ENCODE assay signal across 13 mouse cellular contexts in the genomic region with DNA sequence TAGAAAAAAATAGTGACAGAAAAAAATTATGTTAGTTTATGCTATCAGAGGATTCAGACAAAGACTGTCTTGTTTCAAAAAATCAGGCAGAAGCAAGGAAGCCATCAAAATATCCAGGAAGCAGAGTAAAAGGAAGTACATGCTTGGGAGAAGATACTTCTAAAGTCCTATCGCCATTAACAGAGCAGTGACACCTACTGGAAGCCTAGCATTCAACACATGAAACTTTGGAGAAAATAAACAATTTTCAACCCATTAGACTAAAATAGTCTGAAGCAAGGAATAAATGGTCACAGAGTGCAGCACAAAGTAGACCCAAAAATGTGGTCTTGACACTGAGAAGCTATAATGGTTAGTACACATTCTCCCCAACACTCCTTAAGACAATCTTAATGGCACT.
"Had no signal": no experiment of that assay in that cellular context is flagged by ENCODE, and none has a peak within 500 bp of the region (broad histone marks: within the 10 kb centered on the region; RNA-seq: fewer than 3 reads in every experiment).

No protein-coding gene starts in this region.

- H3K9ac ChIP-seq: kidney, embryonic 15.5 days; liver, embryonic 12.5 days; midbrain, embryonic 12.5 days; stomach, embryonic 15.5 days had no signal

- ATAC-seq: liver, embryonic 12.5 days; midbrain, embryonic 16.5 days had no signal

- H3K27ac ChIP-seq: kidney, embryonic 15.5 days; limb, embryonic 10.5 days; liver, embryonic 12.5 days; macrophage; midbrain, embryonic 12.5 days; stomach, embryonic 15.5 days had no signal

- H3K4me2 ChIP-seq: kidney, embryonic 15.5 days; liver, embryonic 12.5 days; midbrain, embryonic 12.5 days; stomach, embryonic 15.5 days had no signal

- H3K9me3 ChIP-seq: kidney, embryonic 15.5 days; limb, embryonic 10.5 days; liver, embryonic 12.5 days; midbrain, embryonic 12.5 days; stomach, embryonic 15.5 days had no signal

- H3K27me3 ChIP-seq: kidney, embryonic 15.5 days; liver, embryonic 12.5 days; megakaryocyte, embryonic 14.5 days; midbrain, embryonic 12.5 days; stomach, embryonic 15.5 days had no signal

- H3K4me3 ChIP-seq: kidney, embryonic 15.5 days; limb, embryonic 10.5 days; liver, embryonic 12.5 days; megakaryocyte, embryonic 14.5 days; midbrain, embryonic 12.5 days; stomach, embryonic 15.5 days had no signal

- H3K4me1 ChIP-seq: kidney, embryonic 15.5 days; limb, embryonic 10.5 days; liver, embryonic 12.5 days; megakaryocyte, embryonic 14.5 days; midbrain, embryonic 12.5 days; stomach, embryonic 15.5 days had no signal

- H3K36me3 ChIP-seq: kidney, embryonic 15.5 days; limb, embryonic 10.5 days; liver, embryonic 12.5 days; midbrain, embryonic 12.5 days; stomach, embryonic 15.5 days had no signal

- DNase-seq: kidney, adult 18-20 months; kidney, postnatal 25 days; layer of hippocampus, adult 9-11 months; right cerebral cortex, postnatal 14 days; thymus, postnatal 36 days had no signal
